Mouse (Mus musculus) gastrocnemius, adult 18-20 months (tissue): Measurements from ENCODE around the gene Cep250. TPM values are rescaled to one million over a fixed set of nuclear protein-coding genes. Genes with fewer than 3 reads are reported as not detected.
"Not testable (repeated sequence)": the region's sequence is repeated elsewhere in the genome, so short reads cannot be mapped to it uniquely, and the experiment has no call there.

Experiments
- DNase-seq: peaks from one replicate; pipeline ENCODE4 v3.0.0; 2021; ENCODE audit warnings: low spot score
- long read RNA-seq, 2 experiments: library from polyadenylated mRNA; stranded (forward); transcript quantifications; one replicate each; pipeline ENCODE4 v2.0.0; 2021
- total RNA-seq, 2 experiments: library from RNA; stranded (reverse); gene quantifications; 2 replicates each; pipeline ENCODE4 v1.2.3; 2021

The Cep250 gene
- total RNA-seq = 1 to 10 TPM; 2.7 TPM
- long read RNA-seq, experiment 1, partial matches to known transcripts = 0 of 2 reads
- long read RNA-seq, experiment 1, other reads (novel, unspliced or antisense) = 2 of 2 reads
- long read RNA-seq, experiment 2, partial matches to known transcripts = 1 of 1 reads
- long read RNA-seq, experiment 2, other reads (novel, unspliced or antisense) = 0 of 1 reads

DNA sequence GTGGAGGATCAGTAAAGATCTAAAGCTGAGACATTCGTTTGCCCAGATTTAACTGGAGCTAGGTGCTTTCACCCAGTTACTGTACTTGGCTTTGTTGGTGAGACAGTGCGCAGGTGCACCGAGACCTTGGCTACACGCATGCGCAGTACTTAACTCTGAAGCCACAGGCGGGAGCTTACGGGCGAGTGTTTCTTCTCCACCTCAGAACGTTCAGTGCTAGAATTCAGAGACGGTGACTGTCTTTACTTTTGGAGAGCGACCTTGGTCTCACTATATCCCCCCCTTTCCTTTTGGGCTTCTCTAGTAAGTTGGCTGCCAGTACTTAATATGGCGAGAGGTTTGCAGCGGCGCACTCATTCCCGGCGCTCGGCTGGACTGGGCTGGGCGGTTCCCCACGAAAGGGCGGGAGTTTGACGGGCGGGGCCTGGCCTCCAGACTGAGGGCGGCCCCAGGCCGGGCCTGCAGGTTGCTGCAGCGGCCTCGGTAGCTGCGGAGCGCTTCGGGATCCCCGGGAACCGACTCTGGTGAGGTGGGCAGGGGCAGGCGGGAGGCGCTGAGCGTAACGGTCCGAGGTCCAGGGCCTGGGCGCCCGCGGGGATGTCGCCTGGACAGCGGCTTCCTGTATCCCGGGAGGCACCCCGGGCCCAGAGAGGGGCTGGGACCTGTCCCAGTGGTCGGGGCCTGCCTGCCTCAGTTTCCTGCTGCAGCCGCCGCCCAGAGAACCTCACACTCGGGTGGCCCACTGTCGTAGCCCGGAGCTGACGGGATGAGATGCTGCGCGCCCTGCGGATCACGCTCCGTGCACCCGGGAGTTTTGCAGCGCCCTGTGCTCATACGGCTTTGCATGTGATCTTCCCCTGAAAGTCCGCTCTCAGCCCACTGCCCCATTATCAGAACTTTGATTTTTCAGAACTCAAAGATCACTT is at the start of gene Cep250:
Cep250 (plus strand) TSS at position 325 of the 926 bp plus-strand sequence.
- DNase-seq = peak; percentile 92

DNA sequence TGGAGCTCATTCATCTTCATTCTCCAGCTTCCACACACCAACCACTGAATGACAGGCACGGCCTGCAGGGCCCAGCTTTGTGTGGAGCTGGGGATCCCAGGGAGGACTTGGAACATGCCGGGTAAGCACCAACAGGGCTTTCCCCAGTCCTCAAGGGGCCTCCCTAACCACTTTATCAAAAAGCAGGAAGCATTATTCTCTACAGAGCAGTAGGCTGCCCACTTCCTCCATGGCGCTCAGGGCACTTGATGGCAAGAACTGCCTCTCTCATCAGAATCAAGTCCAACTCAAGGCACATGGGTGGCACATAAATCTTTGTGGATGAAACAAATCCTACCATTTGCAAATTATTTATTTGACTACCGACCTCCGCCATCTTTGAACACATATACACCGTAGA is 41.6 kb upstream of the Cep250 start:
- DNase-seq = no peak

DNA sequence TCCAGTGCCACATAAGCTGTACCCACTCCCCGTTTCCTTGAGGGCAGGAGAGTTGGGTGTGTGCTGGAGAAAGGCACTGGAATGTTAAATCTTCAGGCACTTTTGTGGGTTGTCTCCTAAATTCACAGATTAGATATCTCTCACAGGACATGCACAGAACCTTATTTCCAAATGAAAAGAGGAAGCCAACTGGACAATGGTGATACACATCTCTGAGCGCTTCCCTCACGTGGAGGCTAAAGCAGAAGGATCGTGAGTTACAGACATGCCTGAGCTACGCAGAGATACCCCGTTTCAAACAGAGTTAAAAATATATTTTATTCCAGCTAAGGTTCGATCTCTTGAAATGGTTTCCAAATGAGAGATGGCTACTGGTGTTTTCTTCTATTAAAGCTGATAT is 33.1 kb upstream of the Cep250 start:
- DNase-seq = no peak

DNA sequence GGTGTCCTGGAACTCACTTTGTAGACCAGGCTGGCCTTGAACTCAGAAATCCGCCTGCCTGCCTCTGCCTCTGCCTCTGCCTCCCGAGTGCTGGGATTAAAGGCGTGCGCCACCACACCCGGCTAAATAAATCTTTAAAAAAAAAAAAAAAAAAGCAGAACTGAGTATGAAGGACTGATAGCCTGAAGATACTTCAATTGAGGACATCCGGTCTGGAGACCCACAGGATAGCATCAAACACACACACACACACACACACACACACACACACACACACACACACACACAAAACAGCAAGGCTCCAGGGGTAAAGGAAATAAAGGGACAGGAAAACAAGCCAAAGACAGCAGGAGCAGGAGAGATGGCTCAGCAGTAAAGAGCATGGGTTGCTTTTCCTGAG is 31.0 kb upstream of the Cep250 start:
- DNase-seq = not testable (repeated sequence)

DNA sequence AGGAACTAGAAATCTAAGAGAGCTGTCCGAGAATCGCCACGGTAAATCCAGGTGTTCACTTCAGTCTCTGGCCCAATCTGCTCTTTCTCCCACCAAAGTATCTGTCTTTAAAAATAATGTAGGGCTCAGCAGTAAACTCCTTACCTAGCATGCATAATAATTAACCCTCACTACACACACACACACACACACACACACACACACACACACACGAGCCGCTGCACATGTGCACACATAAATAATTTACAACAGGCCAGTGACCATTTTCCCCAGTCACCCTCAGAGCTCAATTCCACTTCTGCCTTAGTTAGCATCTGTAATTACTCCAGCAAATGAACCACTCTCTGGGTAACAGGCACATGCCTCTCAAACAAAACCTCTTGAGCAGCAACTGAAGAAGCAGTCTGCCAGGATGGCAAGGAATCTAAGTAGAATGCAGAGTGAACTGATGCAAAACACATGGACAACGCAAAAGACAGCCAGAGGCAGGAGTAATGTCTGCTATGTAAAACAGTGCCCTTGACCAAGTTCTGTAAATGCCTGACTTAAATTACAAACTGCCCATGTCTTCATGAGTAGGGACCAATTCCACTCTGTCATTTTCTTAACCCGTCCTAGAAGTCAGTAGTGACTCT is 27.4 kb upstream of the Cep250 start:
- no peak for DNase-seq

DNA sequence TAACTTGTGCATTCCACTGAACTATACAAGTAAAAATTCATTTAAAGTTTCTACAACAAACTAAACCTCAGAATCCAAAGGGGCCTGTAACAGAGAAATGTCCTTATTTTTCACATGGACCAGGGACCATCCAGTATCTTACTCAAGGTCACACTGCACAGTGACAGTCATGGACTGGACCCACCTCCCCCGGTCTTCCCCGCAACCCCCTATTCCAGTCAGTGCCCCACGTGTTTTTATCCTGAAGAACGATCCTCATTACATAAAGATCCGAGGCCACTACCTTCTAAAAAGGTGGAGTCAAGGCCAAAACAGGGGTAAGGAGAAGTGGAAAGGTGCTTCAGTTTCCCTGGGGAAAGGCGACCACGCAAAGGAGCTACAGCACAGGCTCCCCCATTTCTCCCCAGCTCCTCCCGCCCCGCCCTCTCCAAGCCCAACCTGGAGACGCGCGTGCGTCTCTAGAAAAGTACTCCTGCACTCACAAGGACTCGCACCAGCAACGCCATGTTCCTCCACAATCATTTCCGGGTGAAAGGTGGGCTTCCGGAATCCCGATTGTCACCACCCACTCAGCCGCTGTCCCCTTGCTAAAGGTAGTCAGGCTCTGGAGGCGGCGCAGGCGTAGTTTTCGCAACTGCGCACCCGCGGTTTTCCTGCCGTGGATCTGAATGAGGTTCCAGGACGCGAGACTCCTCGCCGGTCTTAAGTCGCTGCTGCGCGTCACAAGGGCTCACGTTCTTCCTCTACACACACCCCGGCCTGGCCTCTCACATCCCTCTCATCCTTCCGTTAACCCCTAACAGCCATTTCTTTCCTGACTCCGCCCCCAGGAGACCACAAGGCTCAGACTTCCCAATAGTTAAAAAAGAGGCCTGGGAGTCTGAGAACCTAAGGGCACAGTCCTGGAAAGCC is 26.5 kb upstream of the Cep250 start, which contains the start of gene Uqcc1:
Uqcc1 (minus strand) TSS at position 780 of the 912 bp plus-strand sequence.
- peak; percentile 95 for DNase-seq

DNA sequence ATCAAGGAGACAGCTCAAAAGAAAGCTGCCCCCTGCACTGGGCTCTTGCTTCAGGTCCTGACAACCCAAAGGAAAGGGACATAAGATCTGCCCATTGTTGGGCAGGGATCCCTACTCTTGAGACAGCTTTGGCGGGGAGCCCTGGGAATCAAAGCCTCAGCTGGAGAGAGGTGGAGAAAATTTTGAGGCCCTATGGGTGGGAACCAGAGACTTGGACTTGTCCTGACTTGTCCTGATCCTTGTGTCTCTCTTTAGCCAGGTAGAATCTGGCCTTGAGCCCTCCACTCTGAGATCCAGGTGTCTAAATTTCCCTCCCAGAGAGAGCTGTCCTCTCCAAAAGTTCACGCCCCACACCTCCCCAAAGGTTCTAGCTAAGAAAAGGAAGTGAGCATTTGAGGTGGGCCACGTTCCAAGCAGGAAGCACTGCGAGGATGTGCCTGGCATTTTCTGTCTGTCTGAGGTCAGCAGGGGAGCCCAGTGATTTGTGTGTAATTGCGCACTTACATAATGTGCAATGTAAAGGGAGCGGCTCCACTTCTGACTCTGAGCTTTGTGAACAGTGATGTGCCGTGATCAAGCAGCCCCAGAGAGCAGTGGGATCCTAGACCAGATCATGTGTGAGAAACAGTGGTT is 16.2 kb upstream of the Cep250 start:
- DNase-seq = no peak

DNA sequence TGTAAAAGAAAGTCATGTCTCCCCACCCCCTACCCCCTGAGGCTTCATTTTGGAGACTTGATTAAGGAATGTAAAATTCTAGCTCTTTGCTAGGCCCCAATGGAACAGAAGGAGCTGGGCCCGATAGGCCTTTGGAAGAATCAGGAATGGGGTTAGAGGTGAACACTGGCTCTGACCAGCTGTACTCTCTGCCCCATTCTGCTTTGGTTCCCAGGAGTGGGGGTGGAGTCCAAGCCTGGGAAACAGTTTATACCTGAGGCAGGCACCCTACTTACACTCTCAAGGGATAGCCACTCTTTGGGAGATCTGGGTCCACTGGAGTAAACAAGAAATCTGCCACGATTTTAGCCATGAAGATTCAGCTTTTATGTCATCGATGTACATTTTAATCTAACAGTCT is 15.6 kb upstream of the Cep250 start, which contains the start of gene Gm15557:
Gm15557 (plus strand) TSS at position 48 of the 400 bp plus-strand sequence.
- DNase-seq = no peak

DNA sequence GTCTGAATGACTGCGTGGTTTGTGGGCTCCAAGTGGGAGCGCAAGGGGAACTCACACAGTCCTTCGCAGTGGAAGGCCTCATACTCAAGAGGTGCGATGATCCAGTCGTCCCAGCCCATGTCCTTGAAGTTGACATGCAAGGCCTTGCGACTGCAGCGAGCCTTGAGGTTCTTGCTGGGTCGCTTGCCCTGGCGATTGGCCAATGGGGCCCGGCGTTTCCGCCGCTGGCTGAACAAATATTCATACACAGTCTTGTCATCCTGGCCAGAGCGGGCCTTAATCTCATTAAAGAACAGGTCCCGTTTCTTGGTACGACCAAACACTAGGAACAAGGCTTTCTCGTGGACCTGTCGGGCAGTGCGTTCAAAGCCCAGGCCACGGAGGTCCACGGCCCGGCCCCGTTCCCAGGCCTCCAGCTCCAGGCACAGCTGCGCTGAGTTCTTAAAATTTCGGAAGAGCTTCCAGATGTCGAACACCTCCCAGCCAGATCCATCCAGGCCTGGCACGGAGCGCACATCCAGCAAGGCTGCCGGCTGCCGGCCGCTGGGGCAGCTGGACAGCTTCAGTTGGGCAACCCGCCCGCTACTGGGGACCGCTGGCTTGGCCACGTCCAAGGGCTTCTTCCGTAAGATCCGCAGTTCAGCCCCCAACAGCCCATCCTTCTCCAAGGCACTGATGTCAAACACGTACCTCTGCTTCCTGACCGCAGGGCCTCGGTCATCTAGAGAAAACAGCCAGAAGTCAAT is 14.4 kb upstream of the Cep250 start:
- DNase-seq = peak; percentile 31

DNA sequence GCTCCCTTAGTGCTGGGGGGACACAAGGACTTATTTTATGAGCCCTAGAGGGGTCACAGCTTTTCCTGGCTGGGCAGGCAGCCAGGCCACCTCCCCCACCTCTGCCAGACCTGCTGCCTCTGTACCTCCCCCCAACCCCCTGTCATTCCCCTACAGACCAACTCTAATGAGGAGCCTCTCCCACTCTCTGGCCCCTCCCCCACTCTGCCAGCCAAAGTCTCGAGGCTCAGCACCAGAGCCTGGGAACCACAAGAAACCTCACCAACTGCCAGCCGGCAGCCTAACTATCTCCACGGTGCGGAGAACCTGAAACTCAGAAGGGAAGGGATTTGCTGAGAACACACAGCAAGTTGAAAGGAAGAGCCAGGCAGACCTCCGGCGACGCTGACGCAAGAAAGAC is 12.8 kb upstream of the Cep250 start:
- DNase-seq = no peak

DNA sequence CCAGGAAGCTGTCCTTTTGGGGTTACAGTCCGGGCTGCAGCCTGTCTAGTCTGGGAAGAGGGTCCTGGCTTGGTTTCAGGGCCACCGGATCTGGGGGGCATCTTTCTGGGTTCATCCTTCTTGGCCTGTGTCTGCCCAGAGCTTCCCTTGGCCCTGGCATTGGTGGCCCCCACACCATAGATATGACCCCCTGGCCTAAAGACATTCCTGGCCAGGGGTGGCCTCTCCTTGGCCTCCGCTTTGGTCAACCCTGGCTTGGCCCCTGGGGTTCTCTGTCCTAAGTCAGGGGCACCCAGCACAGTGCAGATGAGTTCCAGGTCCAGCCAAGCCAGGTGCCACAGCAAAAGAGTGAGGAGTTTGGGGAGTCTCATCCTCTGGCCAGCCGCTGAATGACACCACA is 11.6 kb upstream of the Cep250 start:
- no peak for DNase-seq

DNA sequence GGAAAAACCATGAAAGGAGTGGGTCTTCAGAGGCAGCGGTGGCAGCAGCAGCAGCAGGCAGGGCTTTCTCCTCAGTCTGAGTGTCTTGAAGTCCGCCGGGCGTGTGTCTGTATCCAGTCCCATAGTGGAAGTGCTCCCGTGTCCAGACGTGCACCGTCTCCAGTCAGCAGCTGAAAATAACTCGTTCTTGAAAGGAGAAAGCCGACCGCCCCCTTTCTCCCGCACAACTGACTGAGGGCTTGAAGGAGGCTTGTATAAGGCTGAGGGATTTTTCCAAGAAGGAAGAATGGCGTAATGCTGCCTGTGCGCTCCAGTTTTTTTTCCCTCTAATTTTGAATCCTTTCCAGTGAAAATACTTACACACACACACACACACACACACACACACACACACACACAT is 11.1 kb upstream of the Cep250 start, which contains the start of gene Gdf5:
Gdf5 (minus strand) TSS at position 244 of the 400 bp plus-strand sequence.
- DNase-seq = no peak

DNA sequence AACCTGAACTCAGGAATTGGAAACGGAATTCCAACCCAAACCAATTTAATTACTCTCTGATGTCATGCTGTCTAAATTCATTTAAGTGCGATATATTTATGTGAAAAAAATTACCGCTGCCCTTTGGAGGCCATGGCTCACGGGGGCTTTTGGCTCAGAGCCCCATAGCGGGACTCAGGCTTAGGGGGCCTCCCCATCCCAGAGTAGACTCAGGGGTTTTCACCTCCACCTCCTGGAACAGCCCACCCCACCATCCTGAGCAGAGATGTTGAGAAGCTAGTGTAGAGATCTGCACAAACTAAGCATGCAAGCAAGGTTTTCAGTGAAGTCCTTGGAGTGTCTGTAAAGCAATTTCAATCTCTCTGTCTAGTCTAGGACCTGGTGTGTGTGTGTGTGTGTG is 10.7 kb upstream of the Cep250 start:
- no peak for DNase-seq

DNA sequence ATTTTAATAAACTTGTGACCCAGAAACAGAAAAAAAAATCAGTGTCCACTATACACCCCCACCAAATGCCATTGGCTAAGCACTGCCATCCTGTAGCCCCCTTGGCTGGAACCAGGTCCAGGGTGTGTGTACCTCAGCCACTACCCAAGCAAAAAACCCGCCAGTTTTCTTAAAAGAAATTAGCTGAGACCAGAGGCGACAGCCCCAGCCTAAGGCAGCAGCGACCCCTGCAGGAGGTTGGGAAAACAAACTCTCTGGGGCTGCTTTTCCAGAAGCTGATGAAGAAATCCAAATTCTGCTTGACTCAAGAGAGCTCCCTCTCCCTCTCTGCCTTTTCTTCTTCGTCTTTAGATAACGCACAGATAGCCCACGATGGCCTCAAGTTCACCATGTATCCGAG is 10.2 kb upstream of the Cep250 start:
- DNase-seq = peak; percentile 72

DNA sequence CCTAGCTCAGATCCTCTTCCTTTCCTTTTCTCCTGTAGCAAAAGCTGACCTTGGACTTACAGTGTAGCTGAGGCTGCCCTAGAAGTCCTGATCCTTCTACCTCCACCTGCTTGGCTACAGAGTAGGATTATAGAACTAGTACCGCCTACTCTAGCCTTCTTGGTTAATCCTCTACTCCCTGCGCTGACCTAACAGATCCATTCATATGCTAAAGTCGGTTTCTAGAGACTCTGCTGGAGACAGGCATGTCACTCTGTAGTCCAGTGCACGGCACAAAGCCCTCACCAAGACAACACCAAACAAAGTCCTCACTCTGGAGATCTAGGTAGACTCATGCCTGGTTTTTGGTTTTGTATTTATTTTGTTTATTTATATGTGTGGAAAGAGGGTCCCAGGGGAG is 9.8 kb upstream of the Cep250 start:
- DNase-seq = no peak

DNA sequence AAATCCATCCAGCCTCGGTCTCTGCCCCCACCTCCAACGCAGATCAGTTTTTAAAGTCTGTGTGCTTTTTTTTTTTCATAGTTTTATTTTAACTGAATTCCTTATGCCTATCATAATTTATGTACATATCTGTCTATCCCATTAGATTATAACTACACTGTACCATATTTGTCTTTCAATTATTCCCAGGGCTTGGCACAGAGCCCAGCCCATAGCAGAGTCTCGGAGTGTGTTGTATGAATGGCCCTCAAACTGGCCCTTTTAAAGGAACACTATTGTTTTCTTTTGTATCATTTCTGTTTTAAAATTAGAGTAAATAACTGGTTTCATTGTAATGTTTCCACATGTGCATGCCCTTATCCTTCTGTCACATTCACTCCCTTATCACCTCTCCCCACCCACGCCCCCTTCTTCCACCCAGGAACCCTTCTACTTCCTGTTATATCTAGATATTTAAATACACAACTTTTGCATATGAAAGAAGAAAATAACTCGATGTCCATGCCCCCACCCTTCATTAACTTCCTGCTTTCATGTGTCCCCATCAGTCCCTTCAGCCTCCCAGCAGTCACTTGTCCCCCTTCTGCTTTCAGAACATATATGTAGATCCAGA is 8.8 kb upstream of the Cep250 start:
- DNase-seq = no peak

DNA sequence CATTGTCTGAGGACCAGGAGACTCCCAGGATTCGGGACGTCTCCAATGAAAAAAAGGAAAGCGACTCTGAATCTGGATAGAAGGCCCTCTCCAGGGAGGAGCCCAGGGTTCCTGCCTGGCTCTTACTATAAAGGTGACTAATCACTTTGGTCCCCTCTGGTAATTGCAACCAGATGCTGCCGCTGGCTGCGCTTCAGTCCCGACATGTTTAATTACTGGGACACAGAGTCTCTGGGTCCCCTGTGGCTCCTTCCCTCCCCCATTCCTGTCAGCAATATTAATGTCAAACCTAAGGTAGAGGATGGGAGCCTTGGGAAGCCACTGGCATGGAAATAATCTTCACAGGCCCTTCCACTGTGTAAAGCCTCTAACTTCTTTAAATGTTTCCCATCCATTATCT is 6.9 kb upstream of the Cep250 start:
- DNase-seq = peak; percentile 34

DNA sequence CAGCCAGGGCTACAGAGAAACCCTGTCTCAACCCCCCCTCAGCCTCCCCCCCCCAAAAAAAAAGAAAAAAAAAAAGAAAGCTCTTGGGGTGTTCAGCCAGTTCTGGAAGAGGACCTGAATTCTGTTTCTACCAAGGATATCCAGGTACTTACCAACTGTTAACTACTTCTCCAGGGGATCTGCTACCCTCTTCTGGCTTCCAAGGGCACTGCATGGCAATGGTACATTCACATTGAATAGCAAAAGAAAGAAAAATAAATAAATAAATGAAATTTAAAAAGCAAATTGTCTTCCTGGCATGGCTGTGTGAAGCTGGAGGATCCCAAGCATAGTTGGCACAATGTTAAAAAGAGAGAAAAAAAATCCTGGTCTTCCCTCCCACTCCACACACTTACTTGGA is 4.3 kb upstream of the Cep250 start:
- DNase-seq = peak; percentile 58

DNA sequence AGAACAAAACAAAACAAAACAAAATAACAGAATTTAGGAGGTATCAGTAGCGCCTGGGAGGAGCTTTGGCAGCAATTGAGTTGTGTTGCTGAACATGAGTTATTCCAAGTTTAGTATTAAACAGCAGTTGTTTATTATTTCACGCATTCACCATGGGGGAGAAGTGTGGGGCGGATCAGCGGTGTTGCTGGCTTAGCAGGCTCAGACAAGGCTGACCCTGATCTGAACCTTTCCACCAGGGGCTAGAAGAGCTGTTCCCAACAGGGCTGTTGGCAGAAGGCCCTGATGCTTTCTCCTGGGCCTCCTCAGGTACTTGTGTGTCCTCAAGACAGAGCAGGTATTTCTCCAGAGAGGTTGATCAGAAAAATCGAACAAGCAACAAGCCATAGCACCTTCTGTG is 3.7 kb downstream of the Cep250 start:
- DNase-seq = no peak

DNA sequence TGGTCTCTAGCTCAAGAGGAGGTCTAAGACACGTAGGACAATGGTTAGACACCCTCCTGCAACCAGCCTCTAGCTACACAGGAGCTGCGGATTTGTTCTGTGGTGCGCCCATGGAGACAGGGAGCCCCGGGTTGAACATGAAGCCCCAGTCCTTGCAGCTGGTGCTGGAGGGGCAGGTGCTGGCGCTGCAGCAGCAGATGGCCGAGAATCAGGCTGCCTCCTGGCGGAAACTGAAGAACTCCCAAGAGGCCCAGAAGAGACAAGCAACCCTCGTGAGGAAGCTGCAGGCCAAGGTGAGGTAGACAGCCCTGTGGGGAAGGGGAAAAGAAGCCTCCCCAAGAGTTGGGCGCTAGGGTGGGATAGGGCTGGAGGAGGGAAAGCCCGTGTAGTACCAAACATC is 5.6 kb downstream of the Cep250 start:
- DNase-seq = no peak
